Mouse (Mus musculus) gastrocnemius, postnatal 10 days (tissue): ENCODE measurements around the gene Hoxa13. TPM values are rescaled to one million over a fixed set of nuclear protein-coding genes. Genes with fewer than 3 reads are reported as not detected.
A peak's percentile ranks its signal among the peaks of the same experiment; 100 is the strongest.

Experiments used
- DNase-seq: peaks from one replicate; pipeline ENCODE4 v3.0.0; 2021; ENCODE audit warnings: mixed read lengths
- microRNA-seq, 2 experiments: library from miRNA; unstranded; fragments of <30 nt; microRNA quantifications; one replicate each; pipeline ENCODE4 v1.2.0; 2021
- total RNA-seq, 2 experiments: library from RNA; stranded (reverse); gene quantifications; 2 replicates each; pipeline ENCODE4 v1.2.3; 2021

The Hoxa13 gene
- total RNA-seq, 2 experiments from 2014 or later, result 1.3 to 1.6 TPM

GRCm38 (mm10) chr6:52209685-52210046 lies 51.0 kb downstream of the Hoxa13 start:
- DNase-seq, result no peak

- DNase-seq, result no peak
Measured at GRCm38 (mm10) chr6:52208868-52209684, 51.6 kb downstream of the Hoxa13 start.

- DNase-seq, result peak; percentile 66
Measured at GRCm38 (mm10) chr6:52208072-52208867, 52.4 kb downstream of the Hoxa13 start, which contains the start of gene Hoxa6. TSS of gene Hoxa6 (minus strand) at chr6:52208722.

Small RNAs within 50 kb of the gene (microRNA-seq; reads per million reads assigned to microRNA genes)
- 9,254 to 10,330 reads per million in 2 experiments for gene Mir196b

Other genes with a start within 250 kb of the Hoxa13 start
- gene Skap2, start 248.3 kb downstream of the Hoxa13 start, total RNA-seq, result 1 to 10 TPM; 6.1 to 9.1 TPM
- under 1 TPM in 1 of 2 experiments, not detected in 1; 0.18 TPM for gene Hoxa1, start 102.6 kb downstream of the Hoxa13 start, total RNA-seq
- 1 to 10 TPM in 1 of 2 experiments, under 1 TPM in 1; 0.87 to 1.4 TPM for gene Hoxa2, start 96.0 kb downstream of the Hoxa13 start, total RNA-seq
- under 1 TPM; 0.12 to 0.25 TPM for gene 5730596B20Rik, start 83.4 kb downstream of the Hoxa13 start, total RNA-seq
- gene Hoxa4, start 69.1 kb downstream of the Hoxa13 start, total RNA-seq, result 1 to 10 TPM; 7.5 to 8.5 TPM
- gene Hoxa5, start 56.3 kb downstream of the Hoxa13 start, total RNA-seq, result 1 to 10 TPM; 2.6 to 3.7 TPM
- gene Hoxa6, start 52.2 kb downstream of the Hoxa13 start, total RNA-seq, result 1 to 10 TPM; 1.6 to 2.2 TPM
- gene Hoxa3, start 47.5 kb downstream of the Hoxa13 start, total RNA-seq, result 1 to 10 TPM; 2.0 to 5.0 TPM
- not detected for gene Gm28308, start 47.5 kb downstream of the Hoxa13 start, total RNA-seq
- 1 to 10 TPM; 9.4 to 9.7 TPM for gene Hoxa7, start 39.0 kb downstream of the Hoxa13 start, total RNA-seq
- gene Hoxa9, start 29.8 kb downstream of the Hoxa13 start, total RNA-seq, result 10 to 100 TPM in 1 of 2 experiments, 1 to 10 TPM in 1; 7.8 to 11.2 TPM
- gene Hoxa10, start 20.0 kb downstream of the Hoxa13 start, total RNA-seq, result 10 to 100 TPM; 30.2 to 30.8 TPM
- 1 to 10 TPM; 4.4 to 5.6 TPM for gene Hoxa11, start 15.1 kb downstream of the Hoxa13 start, total RNA-seq
- not detected for gene Evx1, start 52.6 kb upstream of the Hoxa13 start, total RNA-seq